Mouse (Mus musculus): Measurements from ENCODE around the gene Afmid.

Afmid gene

GRCm38 (mm10) chr11:117879676-117880075 lies 54.0 kb downstream of the Afmid start:
- DNase-seq (ENCODE audit: low spot score): no peak

- no peak for DNase-seq (ENCODE audit: low spot score)
Measured at GRCm38 (mm10) chr11:117880336-117880976, 54.7 kb downstream of the Afmid start.

GRCm38 (mm10) chr11:117880977-117881358 lies 55.2 kb downstream of the Afmid start:
- DNase-seq (ENCODE audit: low spot score): no peak

GRCm38 (mm10) chr11:117881787-117882186 lies 56.1 kb downstream of the Afmid start:
- DNase-seq (ENCODE audit: low spot score): no peak

GRCm38 (mm10) chr11:117882208-117882607 lies 56.5 kb downstream of the Afmid start:
- no peak for DNase-seq (ENCODE audit: low spot score)

GRCm38 (mm10) chr11:117886000-117886399 lies 60.3 kb downstream of the Afmid start:
- no peak for DNase-seq (ENCODE audit: low spot score)

GRCm38 (mm10) chr11:117888168-117888852 lies 62.6 kb downstream of the Afmid start:
- DNase-seq (ENCODE audit: low spot score): no peak

GRCm38 (mm10) chr11:117888853-117889822 lies 63.4 kb downstream of the Afmid start:
- DNase-seq (ENCODE audit: low spot score): no peak

Data from layer of hippocampus, adult 9-10 months (tissue).